Mouse (Mus musculus) mammary gland, adult 2 months (tissue): ENCODE data around the gene Scgb1b3. TPM values are rescaled to one million over a fixed set of nuclear protein-coding genes. Genes with fewer than 3 reads are reported as not detected.

Experiments used
- polyA plus RNA-seq: library from polyadenylated mRNA; depleted of rRNA; stranded (reverse); fragments of >200 nt; gene quantifications from 2 replicates; pipeline ENCODE4 v1.2.3, GENCODE M21; 2012; ENCODE audit warnings: low replicate concordance; rRNA removed

Scgb1b3 gene
- not detected in 2 replicates for polyA plus RNA-seq

GRCm38 (mm10) chr7:31375292-31375691 lies at the start of gene Scgb1b3:
Scgb1b3 (plus strand) TSS chr7:31375592.

GRCm38 (mm10) chr7:31362022-31362560 lies 13.3 kb upstream of the Scgb1b3 start, which contains the start of gene Scgb2b3:
Scgb2b3 (minus strand) TSS chr7:31362072.

Other genes with a start within 250 kb of the Scgb1b3 start
- 99.3 and 261 TPM in 2 replicates for gene Scn1b, start 248.6 kb upstream of the Scgb1b3 start, polyA plus RNA-seq
- gene Gramd1a, start 219.7 kb upstream of the Scgb1b3 start, polyA plus RNA-seq: 227 and 415 TPM in 2 replicates
- gene Scgb2b2, start 85.1 kb upstream of the Scgb1b3 start, polyA plus RNA-seq: not detected in 2 replicates
- gene Scgb1b2, start 83.8 kb upstream of the Scgb1b3 start, polyA plus RNA-seq: not detected in 2 replicates
- gene Scgb2b3, start 13.5 kb upstream of the Scgb1b3 start, polyA plus RNA-seq: not detected in 2 replicates